Mouse (Mus musculus): ENCODE results near the gene Klhdc3.

Klhdc3 gene

DNA sequence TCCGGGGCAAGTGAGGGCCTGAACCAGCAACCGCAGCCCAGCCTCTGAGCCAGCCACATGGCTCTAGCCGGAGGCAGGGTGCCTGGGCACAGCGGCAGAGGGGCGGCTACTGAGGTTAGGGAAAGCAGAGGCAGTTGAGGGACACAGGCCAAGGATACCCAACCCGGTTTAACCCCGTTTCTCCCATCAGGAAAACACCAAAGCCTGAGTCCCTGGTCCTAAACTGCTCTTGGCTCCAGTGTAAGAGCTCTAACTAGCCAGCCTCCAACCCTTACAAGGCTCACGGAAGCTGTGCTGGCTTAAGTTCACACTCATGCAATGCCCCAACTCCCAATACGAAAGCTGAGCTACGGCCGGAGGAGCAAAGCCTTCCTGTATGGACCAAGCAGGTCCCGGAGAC lies 56.1 kb downstream of the Klhdc3 start:
- no peak for DNase-seq (ENCODE audit: low read depth, low spot score)

Measured in ZHBTc4 (cell line).